Mouse (Mus musculus): ENCODE data around the gene Gm28308. TPM values are rescaled to one million over a fixed set of nuclear protein-coding genes. Genes with fewer than 3 reads are reported as not detected.
A peak's percentile ranks its signal among the peaks of the same experiment; 100 is the strongest.

The Gm28308 gene
- polyA plus RNA-seq, 1 experiment from 2014 or later, result not detected

- ATAC-seq (no peak), DNase-seq (no peak)
- no peak overlapping the region for H3K27ac ChIP-seq (ENCODE audit: low read depth)
- H3K4me3 ChIP-seq (ENCODE audit: low read depth, low read length), result no peak overlapping the region
- peaks cover 54% of the 10 kb centered on the region for H3K27me3 ChIP-seq (ENCODE audit: insufficient read depth, low read length)
- TF ChIP-seq EP300 (IDR thresholded peaks at IDR 0.05; ENCODE audit: low read depth) (no peak), CTCF (IDR thresholded peaks at IDR 0.05; ENCODE audit: low read depth) (no peak)
- H3K4me1 ChIP-seq (ENCODE audit: insufficient read depth), result peaks cover 8% of the 10 kb centered on the region; the same call in 1 of the 2 replicates
- no peaks in the 10 kb centered on the region for H3K9me3 ChIP-seq (ENCODE audit: low read length)
- H3K36me3 ChIP-seq (replicated peaks; ENCODE audit: insufficient read depth, low read length), result no peaks in the 10 kb centered on the region
- WGBS (ENCODE audit: insufficient replicate concordance), result 57% methylated on average over 11 of the region's 11 CpGs
- no peak overlapping the region for H3K9ac ChIP-seq (replicated peaks)
- H3K4me2 ChIP-seq (ENCODE audit: low read depth, low read length), result no peak overlapping the region; the same call in 1 of the 2 replicates
These were observed 32.9 kb downstream of the Gm28308 start for GRCm38 (mm10) chr6:52180213-52180710.

GRCm38 (mm10) chr6:52179690-52180089, 33.4 kb downstream of the Gm28308 start:
- Histone ChIP-seq H3K4me2 (ENCODE audit: low read depth, low read length) (peak overlapping the region; percentile 35), H3K4me3 (ENCODE audit: low read depth, low read length) (no peak overlapping the region), H3K27me3 (ENCODE audit: insufficient read depth, low read length) (peaks cover 57% of the 10 kb centered on the region), H3K9me3 (ENCODE audit: low read length) (no peaks in the 10 kb centered on the region), H3K9ac (replicated peaks) (0 out of 2 replicates have a peak overlapping the region, but pooled peaks have one; percentile 30), H3K4me1 (ENCODE audit: insufficient read depth) (peaks cover 8% of the 10 kb centered on the region; the same call in 1 of the 2 replicates), H3K36me3 (replicated peaks; ENCODE audit: insufficient read depth, low read length) (no peaks in the 10 kb centered on the region), H3K27ac (ENCODE audit: low read depth) (no peak overlapping the region)
- TF ChIP-seq CTCF (IDR thresholded peaks at IDR 0.05; ENCODE audit: low read depth), result no peak
- no peak for TF ChIP-seq EP300 (IDR thresholded peaks at IDR 0.05; ENCODE audit: low read depth)
- 44% methylated on average over 10 of the region's 10 CpGs for WGBS (ENCODE audit: insufficient replicate concordance)
- ATAC-seq (no peak), DNase-seq (no peak)

DNA sequence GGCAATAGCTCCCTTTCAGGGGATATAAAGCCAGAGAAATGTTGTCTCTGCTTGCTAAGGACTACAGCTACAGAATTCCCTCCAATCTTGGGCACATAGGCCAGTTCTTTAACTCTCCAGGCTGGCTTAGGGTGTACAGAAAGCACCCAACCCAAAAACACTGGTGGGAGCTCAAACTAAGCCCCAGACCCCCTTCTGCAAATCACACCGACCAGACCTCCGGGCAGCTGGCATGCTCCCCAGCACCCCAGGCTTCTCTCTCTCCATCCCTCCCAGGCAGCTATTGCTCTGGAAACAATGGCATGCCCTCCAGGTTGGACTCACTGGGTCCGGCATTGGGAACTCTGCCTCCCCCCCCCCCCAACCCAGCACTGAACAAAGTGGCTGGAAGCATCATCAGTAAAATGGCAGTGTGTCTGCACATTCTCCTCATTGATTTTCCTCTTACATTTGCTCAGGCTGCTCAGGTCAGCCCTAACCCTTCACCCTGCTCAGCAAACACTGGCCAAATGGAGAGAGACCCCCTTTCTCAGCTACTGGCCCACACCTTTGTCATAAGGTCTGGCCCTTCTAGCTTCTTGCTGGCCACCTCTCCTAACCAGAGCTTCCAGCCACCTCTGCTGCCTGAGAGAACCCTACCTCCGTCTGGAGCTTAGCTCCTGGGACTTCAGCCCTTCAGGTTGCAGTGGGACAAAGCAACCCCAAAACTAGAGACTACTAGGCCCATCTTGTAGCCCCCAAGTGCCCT, 34.0 kb downstream of the Gm28308 start:
- Histone ChIP-seq H3K27me3 (ENCODE audit: insufficient read depth, low read length) (peaks cover 58% of the 10 kb centered on the region), H3K4me1 (ENCODE audit: insufficient read depth) (peaks cover 8% of the 10 kb centered on the region; the same call in 1 of the 2 replicates), H3K27ac (ENCODE audit: low read depth) (no peak overlapping the region), H3K4me3 (ENCODE audit: low read depth, low read length) (no peak overlapping the region), H3K9me3 (ENCODE audit: low read length) (no peaks in the 10 kb centered on the region), H3K9ac (replicated peaks) (no peak overlapping the region), H3K36me3 (replicated peaks; ENCODE audit: insufficient read depth, low read length) (no peaks in the 10 kb centered on the region), H3K4me2 (ENCODE audit: low read depth, low read length) (peak overlapping the region; percentile 35; the same call in 1 of the 2 replicates)
- no peak for DNase-seq
- no peak for ATAC-seq
- TF ChIP-seq EP300 (IDR thresholded peaks at IDR 0.05; ENCODE audit: low read depth) (no peak), CTCF (IDR thresholded peaks at IDR 0.05; ENCODE audit: low read depth) (no peak)
- WGBS (ENCODE audit: insufficient replicate concordance), result 42% methylated on average over 4 of the region's 4 CpGs

GRCm38 (mm10) chr6:52177806-52178205, 35.3 kb downstream of the Gm28308 start:
- ATAC-seq (no peak), DNase-seq (no peak)
- H3K4me1 ChIP-seq (ENCODE audit: insufficient read depth), result peaks cover 4% of the 10 kb centered on the region; the same call in 1 of the 2 replicates
- no peak overlapping the region for H3K9ac ChIP-seq (replicated peaks)
- peaks cover 67% of the 10 kb centered on the region for H3K27me3 ChIP-seq (ENCODE audit: insufficient read depth, low read length)
- no peak overlapping the region for H3K27ac ChIP-seq (ENCODE audit: low read depth)
- WGBS (ENCODE audit: insufficient replicate concordance), result 30% methylated on average over 9 of the region's 9 CpGs
- H3K36me3 ChIP-seq (replicated peaks; ENCODE audit: insufficient read depth, low read length), result no peaks in the 10 kb centered on the region
- TF ChIP-seq CTCF (IDR thresholded peaks at IDR 0.05; ENCODE audit: low read depth), result no peak
- H3K4me2 ChIP-seq (ENCODE audit: low read depth, low read length), result peak overlapping the region; percentile 51
- H3K9me3 ChIP-seq (ENCODE audit: low read length), result no peaks in the 10 kb centered on the region
- H3K4me3 ChIP-seq (ENCODE audit: low read depth, low read length), result no peak overlapping the region

- Histone ChIP-seq H3K9ac (replicated peaks) (no peak within 1 kb of the TSS), H3K4me3 (ENCODE audit: low read depth, low read length) (peak within 1 kb of the TSS; percentile 41), H3K9me3 (ENCODE audit: low read length) (no peaks in the 10 kb centered on the region), H3K36me3 (replicated peaks; ENCODE audit: insufficient read depth, low read length) (no peaks in the 10 kb centered on the region), H3K4me2 (ENCODE audit: low read depth, low read length) (peak within 1 kb of the TSS; percentile 51), H3K4me1 (ENCODE audit: insufficient read depth) (peaks cover 8% of the 10 kb centered on the region), H3K27ac (ENCODE audit: low read depth) (0 out of 2 replicates have a peak within 1 kb of the TSS, but pooled peaks have one; percentile 16), H3K27me3 (ENCODE audit: insufficient read depth, low read length) (peaks cover 73% of the 10 kb centered on the region)
- ATAC-seq (no peak), DNase-seq (no peak)
- TF ChIP-seq CTCF (IDR thresholded peaks at IDR 0.05; ENCODE audit: low read depth), result no peak
- TF ChIP-seq EP300 (IDR thresholded peaks at IDR 0.05; ENCODE audit: low read depth), result no peak
- WGBS (ENCODE audit: insufficient replicate concordance), result 13% methylated on average over 36 of the region's 36 CpGs
These were observed 35.9 kb downstream of the Gm28308 start, which contains the start of gene 5730596B20Rik for GRCm38 (mm10) chr6:52177061-52177735. 5730596B20Rik (plus strand) TSS chr6:52177498.

DNA sequence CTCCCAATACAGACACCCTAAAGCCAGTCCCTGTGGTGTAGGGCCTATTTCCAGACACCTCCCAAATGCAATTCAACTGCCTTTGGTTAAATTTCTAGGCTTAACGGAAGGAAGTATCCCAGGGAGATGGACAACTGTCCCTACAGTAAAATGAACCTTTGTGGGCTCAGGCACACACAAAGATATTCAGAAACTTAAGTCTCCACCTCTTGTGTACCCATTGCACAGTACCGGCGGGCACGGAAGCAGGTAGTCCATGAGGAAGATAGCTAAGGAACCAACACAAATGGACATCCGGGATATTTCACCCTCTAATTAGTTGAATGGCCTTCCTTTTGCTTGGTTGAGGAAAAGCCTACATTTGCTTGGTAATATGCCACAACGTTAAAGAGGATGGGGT, 36.7 kb downstream of the Gm28308 start:
- TF ChIP-seq EP300 (IDR thresholded peaks at IDR 0.05; ENCODE audit: low read depth) (no peak), CTCF (IDR thresholded peaks at IDR 0.05; ENCODE audit: low read depth) (no peak)
- WGBS (ENCODE audit: insufficient replicate concordance), result 12% methylated on average over 6 of the region's 6 CpGs
- no peak for ATAC-seq
- Histone ChIP-seq H3K4me3 (ENCODE audit: low read depth, low read length) (peak overlapping the region; percentile 41), H3K4me2 (ENCODE audit: low read depth, low read length) (peak overlapping the region; percentile 51), H3K9ac (replicated peaks) (no peak overlapping the region), H3K36me3 (replicated peaks; ENCODE audit: insufficient read depth, low read length) (no peaks in the 10 kb centered on the region), H3K4me1 (ENCODE audit: insufficient read depth) (peaks cover 3% of the 10 kb centered on the region; the same call in 1 of the 2 replicates), H3K27ac (ENCODE audit: low read depth) (0 out of 2 replicates have a peak overlapping the region, but pooled peaks have one; percentile 16), H3K27me3 (ENCODE audit: insufficient read depth, low read length) (peaks cover 76% of the 10 kb centered on the region), H3K9me3 (ENCODE audit: low read length) (no peaks in the 10 kb centered on the region)
- DNase-seq, result no peak
